Mouse (Mus musculus) embryo, embryonic 11.5 days (tissue): Measurements from ENCODE around the gene Rcan1.

Experiments
- DNase-seq: peaks from one replicate; pipeline ENCODE4 v3.0.0-alpha.2; 2012; ENCODE audit warnings: low read depth, low spot score

Rcan1 gene

GRCm38 (mm10) chr16:92353295-92353694, 117.4 kb downstream of the Rcan1 start:
- DNase-seq = no peak

- DNase-seq = no peak
Measured at GRCm38 (mm10) chr16:92348941-92349340, 121.7 kb downstream of the Rcan1 start.

GRCm38 (mm10) chr16:92346297-92346916, 124.3 kb downstream of the Rcan1 start:
- no peak for DNase-seq

GRCm38 (mm10) chr16:92345177-92345576, 125.5 kb downstream of the Rcan1 start:
- no peak for DNase-seq
